Mouse (Mus musculus) lung, adult 2 months (tissue): ENCODE data around the gene Lat2.

Experiments used
- CTCF ChIP-seq: fragments of 200-500 bp; IDR thresholded peaks from 2 replicates; pipeline ENCODE4 v1.5.1; 2011; ENCODE audit warnings: mild to moderate bottlenecking, low read length, control low read depth; ENCODE audit not compliant: insufficient read depth
- POLR2A ChIP-seq: fragments of 200-500 bp; IDR thresholded peaks from 2 replicates; pipeline ENCODE4 v1.6.1; 2011; ENCODE audit warnings: low read depth, mild to moderate bottlenecking, control low read depth, low read length, borderline replicate concordance; ENCODE audit errors: extremely low read depth

DNA sequence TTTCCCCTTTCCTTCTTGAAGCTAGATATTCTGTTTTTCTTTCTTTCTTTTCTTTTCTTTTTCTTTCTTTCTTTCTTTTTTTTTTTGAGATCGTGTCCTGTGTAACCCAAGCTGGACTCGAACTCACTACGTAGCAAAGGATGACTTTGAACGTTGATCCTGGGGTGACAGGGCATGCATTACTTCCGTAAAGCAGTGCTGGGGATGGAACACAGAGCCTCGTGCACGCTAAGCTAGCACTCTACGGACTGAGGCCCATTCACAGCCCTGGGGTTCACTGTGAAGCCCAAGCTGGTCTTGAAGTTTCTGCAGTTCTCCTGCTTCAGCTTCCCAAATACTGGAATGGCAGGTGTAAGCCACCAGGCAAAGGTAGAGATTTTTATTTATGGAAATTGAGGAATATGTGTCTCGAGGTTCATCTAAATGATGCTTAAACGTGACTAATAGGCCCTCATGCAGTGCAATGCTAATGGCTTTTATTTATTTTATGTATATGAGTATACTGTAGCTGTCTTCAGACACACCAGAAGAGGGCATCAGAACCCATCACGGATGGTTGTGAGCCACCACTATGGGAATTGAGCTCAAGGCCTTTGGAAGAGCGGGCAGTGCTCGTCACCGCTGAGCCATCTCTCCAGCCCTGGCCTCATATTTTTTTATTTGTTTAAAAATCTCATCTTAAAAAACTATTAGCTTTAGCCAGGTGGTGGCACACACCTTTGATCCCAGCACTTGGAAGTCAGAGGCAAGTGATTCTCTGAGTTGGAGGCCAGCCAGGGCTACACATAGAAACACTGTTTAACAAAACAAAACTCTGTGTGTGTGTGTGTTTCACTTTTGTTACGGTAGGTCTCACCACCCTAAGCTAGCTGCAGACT, 31.6 kb downstream of the Lat2 start:
- no peak for TF ChIP-seq POLR2A
- no peak for TF ChIP-seq CTCF
